Mouse (Mus musculus): ENCODE measurements around the gene Tbx5. TPM values are rescaled to one million over a fixed set of nuclear protein-coding genes. Genes with fewer than 3 reads are reported as not detected.

The Tbx5 gene
- total and polyA plus RNA-seq, 2 experiments from 2014 or later = 17.3 to 31.1 TPM

DNA sequence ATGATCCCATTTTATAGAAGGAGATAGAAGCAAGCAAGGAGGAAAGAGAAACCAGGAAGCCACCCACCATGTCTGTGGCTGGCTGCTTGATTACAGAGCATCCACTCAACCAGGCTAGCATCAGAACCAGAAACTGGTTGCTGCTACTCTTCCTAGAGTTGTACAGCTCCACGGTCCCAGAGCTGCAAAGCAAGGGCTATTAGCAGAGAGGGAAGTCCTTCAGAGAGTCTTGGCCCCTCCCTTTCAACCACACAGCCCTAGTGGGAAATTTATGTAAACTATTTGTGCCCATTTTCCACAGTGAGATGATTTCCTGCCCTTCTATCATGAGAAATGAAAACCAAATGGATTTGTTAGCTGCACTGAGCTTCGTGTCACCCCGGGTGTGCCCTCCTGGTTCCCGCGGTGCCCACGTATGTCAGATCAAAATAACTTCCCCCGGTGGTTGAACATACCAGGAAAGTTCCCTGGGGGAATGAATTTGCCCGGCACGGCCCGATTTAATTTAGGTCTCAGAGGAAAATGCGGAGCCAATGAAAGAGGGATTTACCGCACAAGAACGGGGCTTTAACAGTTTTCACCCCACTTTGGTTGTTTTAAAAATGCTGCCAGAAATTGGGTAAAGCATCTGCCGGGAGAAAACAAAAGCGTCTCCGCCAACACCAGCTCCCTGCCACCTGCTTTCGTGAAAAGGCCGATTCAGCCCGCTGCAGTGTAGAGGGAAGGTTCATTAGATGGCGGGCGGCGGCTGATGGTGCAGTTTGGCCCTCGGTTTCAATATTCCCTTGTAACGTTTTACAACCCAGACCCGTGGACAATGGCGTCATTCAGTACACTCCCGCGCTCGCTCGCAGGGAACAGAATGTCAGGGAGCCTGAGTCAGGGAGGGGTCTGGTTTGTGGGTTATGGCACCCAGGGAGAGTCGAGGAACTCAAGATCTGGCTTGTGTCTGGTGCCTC, 34.1 kb downstream of the Tbx5 start:
- H3K9ac ChIP-seq (replicated peaks; ENCODE audit: low read depth, low read length) = no peak overlapping the region
- H3K36me3 ChIP-seq (replicated peaks; ENCODE audit: control insufficient read depth, insufficient read depth, low read length) = peaks cover 38% of the 10 kb centered on the region
- WGBS = 61% methylated on average over 31 of the region's 31 CpGs
- H3K27ac ChIP-seq (ENCODE audit: low read depth) = no peak overlapping the region
- no peak overlapping the region; the same call in 1 of the 2 replicates for H3K4me2 ChIP-seq (ENCODE audit: low read depth, low read length)
- H3K27me3 ChIP-seq (ENCODE audit: control insufficient read depth, insufficient read depth, low read length) = no peaks in the 10 kb centered on the region
- TF ChIP-seq EP300 (IDR thresholded peaks at IDR 0.05; ENCODE audit: low read depth) (no peak), CTCF (IDR thresholded peaks at IDR 0.05; ENCODE audit: low read depth) (no peak)
- no peak for DNase-seq (ENCODE audit: low spot score)
- H3K9me3 ChIP-seq (replicated peaks; ENCODE audit: control insufficient read depth, low read length) = no peaks in the 10 kb centered on the region
- ATAC-seq (ENCODE audit: insufficient read depth, low read depth) = no peak
- no peak overlapping the region for H3K4me3 ChIP-seq (ENCODE audit: low read depth, low read length)
- H3K4me1 ChIP-seq (ENCODE audit: control insufficient read depth, insufficient read depth) = no peaks in the 10 kb centered on the region

DNA sequence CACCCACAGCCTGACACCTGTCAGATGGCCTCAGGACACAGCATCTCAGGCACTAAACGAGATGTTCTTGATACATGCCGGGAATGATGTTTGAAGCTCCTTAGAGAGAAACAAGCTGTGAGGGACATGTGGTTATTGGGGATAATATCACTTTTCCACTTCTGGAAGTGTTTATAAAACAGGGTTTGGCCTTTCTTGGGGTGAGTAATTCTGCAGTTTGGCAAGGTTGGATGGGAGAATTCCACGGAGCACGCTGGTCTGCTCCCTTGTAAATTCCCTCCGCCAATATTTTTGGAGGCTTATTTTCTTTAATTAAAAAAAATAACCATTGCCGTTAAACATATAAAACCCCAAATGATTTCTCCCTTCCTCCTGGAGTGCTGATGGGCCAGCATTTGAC, 35.5 kb downstream of the Tbx5 start:
- H3K9ac ChIP-seq (replicated peaks; ENCODE audit: low read depth, low read length) = no peak overlapping the region
- H3K27me3 ChIP-seq (ENCODE audit: control insufficient read depth, insufficient read depth, low read length) = no peaks in the 10 kb centered on the region
- H3K36me3 ChIP-seq (replicated peaks; ENCODE audit: control insufficient read depth, insufficient read depth, low read length) = peaks cover 48% of the 10 kb centered on the region
- DNase-seq (ENCODE audit: low spot score) (no peak), ATAC-seq (ENCODE audit: insufficient read depth, low read depth) (no peak)
- H3K9me3 ChIP-seq (replicated peaks; ENCODE audit: control insufficient read depth, low read length) = no peaks in the 10 kb centered on the region
- H3K4me1 ChIP-seq (ENCODE audit: control insufficient read depth, insufficient read depth) = no peaks in the 10 kb centered on the region
- H3K4me3 ChIP-seq (ENCODE audit: low read depth, low read length) = no peak overlapping the region
- 78% methylated on average over 6 of the region's 6 CpGs for WGBS
- no peak overlapping the region for H3K27ac ChIP-seq (ENCODE audit: low read depth)
- TF ChIP-seq EP300 (IDR thresholded peaks at IDR 0.05; ENCODE audit: low read depth) (no peak), CTCF (IDR thresholded peaks at IDR 0.05; ENCODE audit: low read depth) (no peak)
- no peak overlapping the region for H3K4me2 ChIP-seq (ENCODE audit: low read depth, low read length)

GRCm38 (mm10) chr5:119875421-119875820, 43.0 kb downstream of the Tbx5 start:
- DNase-seq (ENCODE audit: low spot score) = no peak
- no peak overlapping the region for H3K4me2 ChIP-seq (ENCODE audit: low read depth, low read length)
- peaks cover 27% of the 10 kb centered on the region for H3K4me1 ChIP-seq (ENCODE audit: control insufficient read depth, insufficient read depth)
- H3K27me3 ChIP-seq (ENCODE audit: control insufficient read depth, insufficient read depth, low read length) = no peaks in the 10 kb centered on the region
- WGBS = 10% methylated on average over 2 of the region's 2 CpGs
- H3K4me3 ChIP-seq (ENCODE audit: low read depth, low read length) = no peak overlapping the region
- H3K27ac ChIP-seq (ENCODE audit: low read depth) = no peak overlapping the region
- peaks cover 34% of the 10 kb centered on the region for H3K36me3 ChIP-seq (replicated peaks; ENCODE audit: control insufficient read depth, insufficient read depth, low read length)
- no peak for ATAC-seq (ENCODE audit: insufficient read depth, low read depth)
- H3K9ac ChIP-seq (replicated peaks; ENCODE audit: low read depth, low read length) = no peak overlapping the region
- TF ChIP-seq CTCF (IDR thresholded peaks at IDR 0.05; ENCODE audit: low read depth) (no peak), EP300 (IDR thresholded peaks at IDR 0.05; ENCODE audit: low read depth) (no peak)
- H3K9me3 ChIP-seq (replicated peaks; ENCODE audit: control insufficient read depth, low read length) = no peaks in the 10 kb centered on the region

GRCm38 (mm10) chr5:119877185-119877584, 44.7 kb downstream of the Tbx5 start:
- ATAC-seq (ENCODE audit: insufficient read depth, low read depth) (peak; percentile 71), DNase-seq (ENCODE audit: low spot score) (peak; percentile 76)
- Histone ChIP-seq H3K27me3 (ENCODE audit: control insufficient read depth, insufficient read depth, low read length) (no peaks in the 10 kb centered on the region), H3K36me3 (replicated peaks; ENCODE audit: control insufficient read depth, insufficient read depth, low read length) (peaks cover 23% of the 10 kb centered on the region), H3K9ac (replicated peaks; ENCODE audit: low read depth, low read length) (no peak overlapping the region), H3K4me3 (ENCODE audit: low read depth, low read length) (no peak overlapping the region), H3K9me3 (replicated peaks; ENCODE audit: control insufficient read depth, low read length) (no peaks in the 10 kb centered on the region), H3K4me1 (ENCODE audit: control insufficient read depth, insufficient read depth) (peaks cover 27% of the 10 kb centered on the region), H3K27ac (ENCODE audit: low read depth) (peak overlapping the region; percentile 71), H3K4me2 (ENCODE audit: low read depth, low read length) (no peak overlapping the region)
- TF ChIP-seq EP300 (IDR thresholded peaks at IDR 0.05; ENCODE audit: low read depth) (no peak), CTCF (IDR thresholded peaks at IDR 0.05; ENCODE audit: low read depth) (no peak)
- WGBS = 15% methylated on average over 6 of the region's 6 CpGs

- Histone ChIP-seq H3K4me2 (ENCODE audit: low read depth, low read length) (no peak overlapping the region), H3K9me3 (replicated peaks; ENCODE audit: control insufficient read depth, low read length) (no peaks in the 10 kb centered on the region), H3K27me3 (ENCODE audit: control insufficient read depth, insufficient read depth, low read length) (no peaks in the 10 kb centered on the region), H3K4me3 (ENCODE audit: low read depth, low read length) (no peak overlapping the region), H3K9ac (replicated peaks; ENCODE audit: low read depth, low read length) (no peak overlapping the region), H3K4me1 (ENCODE audit: control insufficient read depth, insufficient read depth) (no peaks in the 10 kb centered on the region), H3K36me3 (replicated peaks; ENCODE audit: control insufficient read depth, insufficient read depth, low read length) (no peaks in the 10 kb centered on the region; the same call in none of the 2 replicates), H3K27ac (ENCODE audit: low read depth) (no peak overlapping the region)
- ATAC-seq (ENCODE audit: insufficient read depth, low read depth) (no peak), DNase-seq (ENCODE audit: low spot score) (no peak)
- no peak for TF ChIP-seq EP300 (IDR thresholded peaks at IDR 0.05; ENCODE audit: low read depth)
- no peak for TF ChIP-seq CTCF (IDR thresholded peaks at IDR 0.05; ENCODE audit: low read depth)
- WGBS = 61% methylated on average over 7 of the region's 8 CpGs
These were observed 53.1 kb downstream of the Tbx5 start for GRCm38 (mm10) chr5:119885595-119885994.
